Mouse (Mus musculus): ENCODE data around the gene Lrrc38. TPM values are rescaled to one million over a fixed set of nuclear protein-coding genes. Genes with fewer than 3 reads are reported as not detected.
A peak's percentile ranks its signal among the peaks of the same experiment; 100 is the strongest.

Lrrc38 gene
- polyA plus RNA-seq (2015; fragmentation: Nextera tagmentation; extraction: Ambion mirVana), result 0.06 TPM in 1 of 2 replicates, not detected in the other

DNA sequence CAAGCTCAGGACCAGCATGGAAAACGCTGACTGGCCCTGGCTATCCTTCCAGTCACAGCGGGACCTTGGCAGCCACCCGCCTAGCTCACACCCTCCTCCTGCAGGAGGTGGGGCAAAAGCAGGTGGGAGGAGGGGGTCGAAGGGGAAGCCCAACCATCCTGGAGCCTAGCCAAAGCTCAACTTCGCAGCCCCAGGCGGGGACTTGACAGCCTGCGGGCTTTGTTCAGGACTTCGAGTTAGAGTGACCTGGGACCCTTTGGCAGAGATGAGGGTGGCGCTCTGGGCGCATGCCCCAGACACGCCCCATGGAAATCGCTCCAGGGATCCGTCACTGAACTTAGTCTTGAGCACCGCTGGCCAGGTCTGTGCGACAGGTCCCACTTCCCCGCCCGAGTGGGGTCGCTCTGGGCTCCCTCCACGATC is at the start of gene Lrrc38:
TSS of gene Lrrc38 (plus strand) at position 274 of the 423 bp plus-strand sequence.
- ATAC-seq (ENCODE audit: low FRiP score, low TSS enrichment) (no peak), DNase-seq (ENCODE audit: low spot score) (no peak)
- H3K9me3 ChIP-seq (ENCODE audit: control insufficient read depth, low read length), result no peaks in the 10 kb centered on the region
- H3K4me1 ChIP-seq (replicated peaks; ENCODE audit: control insufficient read depth, insufficient read depth), result no peaks in the 10 kb centered on the region
- peak within 1 kb of the TSS; percentile 70 for H3K4me2 ChIP-seq (replicated peaks; ENCODE audit: low read depth)
- TF ChIP-seq CTCF (IDR thresholded peaks at IDR 0.05; ENCODE audit: low read depth) (no peak), EP300 (optimal IDR thresholded peaks at IDR 0.05) (no peak)
- WGBS, result under 1% methylated on average over 19 of the region's 19 CpGs
- H3K9ac ChIP-seq (ENCODE audit: low read length), result no peak within 1 kb of the TSS
- H3K4me3 ChIP-seq (ENCODE audit: low read depth, low read length), result peak within 1 kb of the TSS; percentile 39
- no peaks in the 10 kb centered on the region for H3K36me3 ChIP-seq (ENCODE audit: control insufficient read depth, insufficient read depth, low read length)
- peaks cover 17% of the 10 kb centered on the region; the same call in 1 of the 2 replicates for H3K27me3 ChIP-seq (ENCODE audit: control insufficient read depth, insufficient read depth, low read length)
- H3K27ac ChIP-seq (replicated peaks), result no peak within 1 kb of the TSS

DNA sequence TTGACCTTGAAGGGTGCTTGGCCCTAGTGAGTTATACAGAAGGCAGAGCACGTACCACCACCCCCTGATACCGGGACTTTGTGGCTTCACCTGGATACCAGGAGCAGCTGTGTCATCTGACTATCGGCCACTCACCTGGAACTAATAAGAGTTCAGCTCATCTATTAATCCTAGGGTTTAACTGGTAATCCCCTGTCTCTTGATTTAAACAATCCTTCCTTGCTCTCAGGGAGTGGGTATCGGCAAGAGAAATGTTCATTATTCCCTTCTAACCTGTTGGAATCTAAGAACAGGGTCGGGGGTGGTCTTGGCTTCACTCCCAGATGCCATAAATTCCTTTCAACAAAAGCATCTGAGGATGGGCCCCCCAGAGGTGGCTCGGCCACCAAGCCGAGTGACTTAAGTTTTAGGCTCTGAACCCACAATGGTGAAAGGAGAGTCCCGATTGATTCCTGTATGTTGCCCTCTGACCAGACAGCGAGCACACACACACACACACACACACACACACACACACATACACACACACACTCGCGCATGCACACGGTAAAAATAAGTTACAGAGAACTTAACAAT is 49.4 kb upstream of the Lrrc38 start:
- no peak overlapping the region for H3K9ac ChIP-seq (ENCODE audit: low read length)
- no peaks in the 10 kb centered on the region for H3K27me3 ChIP-seq (ENCODE audit: control insufficient read depth, insufficient read depth, low read length)
- H3K27ac ChIP-seq (replicated peaks), result no peak overlapping the region
- H3K36me3 ChIP-seq (ENCODE audit: control insufficient read depth, insufficient read depth, low read length), result no peaks in the 10 kb centered on the region
- TF ChIP-seq EP300 (optimal IDR thresholded peaks at IDR 0.05) (no peak), CTCF (IDR thresholded peaks at IDR 0.05; ENCODE audit: low read depth) (no peak)
- WGBS, result 25% methylated on average over 12 of the region's 12 CpGs
- DNase-seq (ENCODE audit: low spot score), result no peak
- no peaks in the 10 kb centered on the region for H3K9me3 ChIP-seq (ENCODE audit: control insufficient read depth, low read length)
- no peak overlapping the region; the same call in 1 of the 2 replicates for H3K4me2 ChIP-seq (replicated peaks; ENCODE audit: low read depth)
- H3K4me3 ChIP-seq (ENCODE audit: low read depth, low read length), result no peak overlapping the region
- no peak for ATAC-seq (ENCODE audit: low FRiP score, low TSS enrichment)
- 0 out of 2 replicates have a peak, but pooled peaks cover 2% of the 10 kb centered on the region for H3K4me1 ChIP-seq (replicated peaks; ENCODE audit: control insufficient read depth, insufficient read depth)

DNA sequence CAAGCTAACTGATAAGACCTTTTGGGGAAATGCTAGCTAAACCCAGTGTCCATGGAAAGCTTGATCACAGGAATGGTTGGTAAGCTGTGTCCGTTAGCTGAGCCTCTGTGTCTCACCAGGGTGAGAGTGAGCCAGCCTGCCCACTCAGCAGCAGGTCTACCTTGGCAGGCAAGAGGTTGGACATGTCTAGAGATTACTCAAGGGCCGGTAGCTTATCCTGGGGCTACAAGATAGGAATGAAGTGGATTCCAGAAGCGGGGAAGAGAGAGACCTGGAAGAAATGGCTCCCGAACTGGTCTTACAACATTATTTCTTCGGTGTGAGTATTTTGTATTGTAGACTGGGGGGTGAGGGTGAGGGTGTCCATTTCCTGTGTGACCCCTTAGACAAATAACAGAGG is 48.5 kb upstream of the Lrrc38 start:
- Histone ChIP-seq H3K4me2 (replicated peaks; ENCODE audit: low read depth) (no peak overlapping the region), H3K4me1 (replicated peaks; ENCODE audit: control insufficient read depth, insufficient read depth) (no peaks in the 10 kb centered on the region), H3K27ac (replicated peaks) (no peak overlapping the region), H3K27me3 (ENCODE audit: control insufficient read depth, insufficient read depth, low read length) (no peaks in the 10 kb centered on the region), H3K9ac (ENCODE audit: low read length) (no peak overlapping the region), H3K9me3 (ENCODE audit: control insufficient read depth, low read length) (no peaks in the 10 kb centered on the region), H3K36me3 (ENCODE audit: control insufficient read depth, insufficient read depth, low read length) (no peaks in the 10 kb centered on the region), H3K4me3 (ENCODE audit: low read depth, low read length) (no peak overlapping the region)
- TF ChIP-seq CTCF (IDR thresholded peaks at IDR 0.05; ENCODE audit: low read depth) (no peak), EP300 (optimal IDR thresholded peaks at IDR 0.05) (no peak)
- WGBS, result 47% methylated on average over 5 of the region's 5 CpGs
- no peak for DNase-seq (ENCODE audit: low spot score)
- no peak for ATAC-seq (ENCODE audit: low FRiP score, low TSS enrichment)

DNA sequence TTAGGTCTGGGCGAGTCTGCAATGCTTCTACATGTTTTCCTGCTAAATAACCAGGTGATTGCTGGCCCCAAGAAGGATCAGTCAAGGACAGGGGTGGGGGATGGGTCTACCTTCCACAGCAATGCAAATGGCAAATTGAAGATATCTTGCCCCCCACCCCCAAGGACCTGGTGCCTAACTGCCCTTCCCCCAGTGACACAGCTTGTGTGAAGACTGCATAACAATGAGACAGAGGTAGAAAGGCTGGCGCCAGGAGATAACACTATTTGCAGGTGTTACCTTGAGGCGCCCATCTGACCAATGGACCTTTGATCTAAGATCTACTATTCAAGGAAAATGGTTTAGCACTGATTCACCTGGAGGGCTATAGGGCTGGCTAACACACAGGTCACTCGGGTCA is 47.7 kb upstream of the Lrrc38 start:
- no peak for TF ChIP-seq CTCF (IDR thresholded peaks at IDR 0.05; ENCODE audit: low read depth)
- no peak for TF ChIP-seq EP300 (optimal IDR thresholded peaks at IDR 0.05)
- no peaks in the 10 kb centered on the region for H3K9me3 ChIP-seq (ENCODE audit: control insufficient read depth, low read length)
- no peak overlapping the region for H3K4me3 ChIP-seq (ENCODE audit: low read depth, low read length)
- H3K9ac ChIP-seq (ENCODE audit: low read length), result no peak overlapping the region
- H3K36me3 ChIP-seq (ENCODE audit: control insufficient read depth, insufficient read depth, low read length), result no peaks in the 10 kb centered on the region
- no peaks in the 10 kb centered on the region for H3K4me1 ChIP-seq (replicated peaks; ENCODE audit: control insufficient read depth, insufficient read depth)
- H3K27me3 ChIP-seq (ENCODE audit: control insufficient read depth, insufficient read depth, low read length), result no peaks in the 10 kb centered on the region
- H3K27ac ChIP-seq (replicated peaks), result no peak overlapping the region
- ATAC-seq (ENCODE audit: low FRiP score, low TSS enrichment), result no peak
- no peak for DNase-seq (ENCODE audit: low spot score)
- no peak overlapping the region for H3K4me2 ChIP-seq (replicated peaks; ENCODE audit: low read depth)
- 64% methylated on average over 4 of the region's 4 CpGs for WGBS

DNA sequence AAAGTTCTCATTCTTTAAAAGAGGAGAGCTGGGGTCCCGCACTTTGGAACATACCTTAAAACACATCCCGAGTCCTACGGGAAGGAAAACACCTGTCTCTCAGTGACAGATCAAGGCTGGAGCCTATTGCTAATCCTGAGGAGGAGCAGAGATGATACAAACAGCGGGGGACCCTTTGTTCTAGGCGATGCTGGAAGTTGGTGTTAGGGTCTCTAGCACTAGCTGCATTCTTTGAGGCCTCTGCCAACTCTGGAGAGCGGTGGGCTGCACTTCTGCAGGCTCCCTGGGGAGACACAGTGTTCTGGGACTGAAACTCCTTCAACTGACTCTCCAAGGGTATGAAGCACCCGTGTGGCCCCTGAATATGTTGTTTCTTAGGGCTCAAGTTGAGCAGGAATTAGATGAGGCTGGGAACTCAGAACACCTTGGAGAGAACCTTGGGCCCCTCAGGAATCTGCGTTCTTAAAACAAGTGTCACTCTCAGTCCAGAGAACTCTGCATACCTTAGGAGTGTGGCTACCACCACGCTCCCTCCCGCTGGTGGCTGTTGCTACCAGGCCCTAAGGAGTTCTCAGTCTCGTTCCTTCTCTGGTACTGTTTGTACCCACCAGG is 47.2 kb upstream of the Lrrc38 start:
- no peak for ATAC-seq (ENCODE audit: low FRiP score, low TSS enrichment)

DNA sequence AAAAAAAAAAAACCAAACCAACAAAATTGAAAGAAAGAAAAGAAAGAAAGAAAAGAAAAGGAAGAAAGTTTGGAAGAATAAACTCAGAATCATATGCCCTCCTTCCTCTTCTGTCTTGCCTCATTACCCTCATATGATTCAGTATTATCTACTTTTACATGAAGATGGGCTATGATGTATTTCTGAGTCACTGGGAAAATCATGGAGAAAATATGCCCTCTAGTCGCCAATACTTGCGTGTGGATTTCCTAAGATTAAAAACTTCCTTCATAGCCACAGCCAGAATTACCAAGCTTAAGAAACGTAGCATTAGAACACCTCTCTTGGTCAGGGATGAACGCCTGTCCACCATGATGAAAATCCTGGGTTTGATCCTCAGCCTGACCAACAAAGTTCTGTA is 44.5 kb upstream of the Lrrc38 start:
- no peaks in the 10 kb centered on the region for H3K9me3 ChIP-seq (ENCODE audit: control insufficient read depth, low read length)
- H3K4me3 ChIP-seq (ENCODE audit: low read depth, low read length), result no peak overlapping the region
- no peak overlapping the region for H3K27ac ChIP-seq (replicated peaks)
- ATAC-seq (ENCODE audit: low FRiP score, low TSS enrichment), result no peak
- H3K36me3 ChIP-seq (ENCODE audit: control insufficient read depth, insufficient read depth, low read length), result no peaks in the 10 kb centered on the region
- no peaks in the 10 kb centered on the region for H3K27me3 ChIP-seq (ENCODE audit: control insufficient read depth, insufficient read depth, low read length)
- H3K4me2 ChIP-seq (replicated peaks; ENCODE audit: low read depth), result no peak overlapping the region
- 87% methylated on average over 4 of the region's 4 CpGs for WGBS
- H3K4me1 ChIP-seq (replicated peaks; ENCODE audit: control insufficient read depth, insufficient read depth), result no peaks in the 10 kb centered on the region
- TF ChIP-seq EP300 (optimal IDR thresholded peaks at IDR 0.05) (no peak), CTCF (IDR thresholded peaks at IDR 0.05; ENCODE audit: low read depth) (no peak)
- H3K9ac ChIP-seq (ENCODE audit: low read length), result no peak overlapping the region
- no peak for DNase-seq (ENCODE audit: low spot score)

More for the DNA sequence above, 47.2 kb upstream of the Lrrc38 start:
- H3K9me3 ChIP-seq (ENCODE audit: control insufficient read depth, low read length), result no peaks in the 10 kb centered on the region
- H3K4me3 ChIP-seq (ENCODE audit: low read depth, low read length), result no peak overlapping the region
- H3K27ac ChIP-seq (replicated peaks), result no peak overlapping the region
- H3K4me2 ChIP-seq (replicated peaks; ENCODE audit: low read depth), result no peak overlapping the region
- no peaks in the 10 kb centered on the region for H3K27me3 ChIP-seq (ENCODE audit: control insufficient read depth, insufficient read depth, low read length)
- TF ChIP-seq EP300 (optimal IDR thresholded peaks at IDR 0.05) (no peak), CTCF (IDR thresholded peaks at IDR 0.05; ENCODE audit: low read depth) (no peak)
- no peaks in the 10 kb centered on the region for H3K36me3 ChIP-seq (ENCODE audit: control insufficient read depth, insufficient read depth, low read length)
- 58% methylated on average over 11 of the region's 11 CpGs for WGBS
- H3K9ac ChIP-seq (ENCODE audit: low read length), result no peak overlapping the region
- no peak for DNase-seq (ENCODE audit: low spot score)
- H3K4me1 ChIP-seq (replicated peaks; ENCODE audit: control insufficient read depth, insufficient read depth), result no peaks in the 10 kb centered on the region

Measured in stomach, postnatal 0 days (tissue).